ENCODE assay signal across 14 mouse cellular contexts in the genomic region with DNA sequence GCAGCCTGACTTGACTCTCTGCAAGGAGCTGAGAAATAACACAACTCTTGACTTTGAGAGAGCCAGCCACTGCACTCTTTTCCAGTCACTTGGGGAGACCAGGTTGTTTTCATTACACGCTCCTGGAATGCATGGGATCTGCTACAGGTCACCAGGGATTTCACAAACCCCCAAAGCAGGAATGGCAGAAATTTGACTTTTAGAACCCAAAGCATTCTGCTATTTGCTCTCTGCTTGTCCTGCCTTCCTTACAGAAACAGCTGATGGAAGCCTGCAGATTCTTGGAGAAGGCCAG.
A peak's percentile ranks its signal among the peaks of the same experiment; 100 is the strongest.
DNase-seq lines count a peak whose midpoint lies in the region; ATAC-seq and TF ChIP-seq lines count a peak whose summit lies in the region.
"Had no signal": no experiment of that assay in that cellular context is flagged by ENCODE, and none has a peak within 500 bp of the region (broad histone marks: within the 10 kb centered on the region; RNA-seq: fewer than 3 reads in every experiment).

No protein-coding gene starts in this region.

- H3K9ac ChIP-seq in heart, postnatal 0 days (replicated peaks; ENCODE audit: low read depth, low read length) = no peak overlapping the region
- H3K9ac ChIP-seq: forebrain, postnatal 0 days; liver, embryonic 14.5 days had no signal

- H3K4me2 ChIP-seq in heart, postnatal 0 days (ENCODE audit: low read depth, low read length) = no peak overlapping the region

- H3K27ac ChIP-seq in heart, postnatal 0 days (ENCODE audit: low read depth) = 0 out of 2 replicates have a peak overlapping the region, but pooled peaks have one; percentile 6
- H3K27ac ChIP-seq: liver, embryonic 14.5 days; stomach, postnatal 0 days had no signal

- no peaks in the 10 kb centered on the region for H3K27me3 ChIP-seq in heart, postnatal 0 days (ENCODE audit: control insufficient read depth, insufficient read depth, low read length)

- no peak overlapping the region for H3K4me3 ChIP-seq in heart, postnatal 0 days (ENCODE audit: low read depth, low read length)
- H3K4me3 ChIP-seq: myocyte had no signal

- no peaks in the 10 kb centered on the region for H3K9me3 ChIP-seq in heart, postnatal 0 days (replicated peaks; ENCODE audit: control insufficient read depth, low read length)

- H3K36me3 ChIP-seq in heart, postnatal 0 days (replicated peaks; ENCODE audit: control insufficient read depth, insufficient read depth, low read length) = no peaks in the 10 kb centered on the region

- TF ChIP-seq CTCF in heart, postnatal 0 days (IDR thresholded peaks at IDR 0.05; ENCODE audit: low read depth) = no peak

- no peak for DNase-seq in heart, postnatal 0 days (ENCODE audit: low spot score)
- DNase-seq in heart, adult 18-20 months = no peak
- DNase-seq in 3T3-L1 (ENCODE audit: low read depth, low spot score) (peak; percentile 47), NIH3T3 (ENCODE audit: low read depth) (peak; percentile 46)
- peak; percentile 66 for DNase-seq in forelimb bud, embryonic 11.5 days (ENCODE audit: low read depth, low spot score)
- no peak for DNase-seq in right cerebral cortex, postnatal 14 days
- no peak for DNase-seq in right cerebral cortex, postnatal 10 days (ENCODE audit: low spot score in 2 of 2)
- DNase-seq: adrenal gland, postnatal 14 days; cerebellum, postnatal 25 days; forebrain, postnatal 0 days; kidney, adult 8-10 months had no signal

- ATAC-seq in heart, postnatal 0 days (ENCODE audit: insufficient read depth, low read depth) = no peak
- ATAC-seq: forebrain, postnatal 0 days had no signal

- H3K4me1 ChIP-seq in heart, postnatal 0 days (ENCODE audit: control insufficient read depth, insufficient read depth) = peaks cover 18% of the 10 kb centered on the region

- WGBS in heart, postnatal 0 days = 72% methylated on average over 1 of the region's 1 CpGs

- TF ChIP-seq EP300 in heart, postnatal 0 days (IDR thresholded peaks at IDR 0.05; ENCODE audit: low read depth) = no peak

Comparison
In these comparisons a context has a peak if more than half of its experiments do, and no peak if none do; other contexts are left out.
1. DNase-seq: peak in 3T3-L1 (single experiment), NIH3T3 (single experiment) and forelimb bud, embryonic 11.5 days (single experiment); none in heart, postnatal 0 days (single experiment), heart, adult 18-20 months (0 of 2), right cerebral cortex, postnatal 14 days (single experiment) and right cerebral cortex, postnatal 10 days (0 of 2).